Mouse (Mus musculus) hindbrain, embryonic 16.5 days (tissue): Measurements from ENCODE around the gene Rtp3. TPM values are rescaled to one million over a fixed set of nuclear protein-coding genes. Genes with fewer than 3 reads are reported as not detected.

Experiments used
- ATAC-seq: fragments of 200-750 bp; cut with Nextera tagmentation; 2 replicates; pipeline ENCODE4 v1.8.0; 2017; ENCODE audit warnings: moderate TSS enrichment, moderate library complexity
- H3K27ac ChIP-seq: fragments of 300-500 bp; sonication (generic); 2 replicates; pipeline ENCODE4 v1.5.1; 2014; ENCODE audit warnings: low read depth, mild to moderate bottlenecking, control low read depth, low read length, moderate library complexity
- H3K27me3 ChIP-seq: fragments of 300-500 bp; sonication (generic); replicated peaks from 2 replicates; pipeline ENCODE4 v1.6.1; 2014; ENCODE audit warnings: low read length; ENCODE audit not compliant: control insufficient read depth, insufficient read depth
- H3K36me3 ChIP-seq: fragments of 300-500 bp; sonication (generic); 2 replicates; pipeline ENCODE4 v1.6.1; 2014; ENCODE audit warnings: mild to moderate bottlenecking, low read length, moderate library complexity, mixed read lengths; ENCODE audit not compliant: control insufficient read depth, insufficient read depth
- H3K4me1 ChIP-seq: fragments of 300-500 bp; sonication (generic); 2 replicates; pipeline ENCODE4 v1.6.1; 2014; ENCODE audit warnings: low read depth, low read length; ENCODE audit not compliant: control insufficient read depth, insufficient read depth
- H3K4me2 ChIP-seq: fragments of 300-500 bp; sonication (generic); 2 replicates; pipeline ENCODE4 v1.6.1; 2014; ENCODE audit warnings: mild to moderate bottlenecking, low read length, control low read depth, moderate library complexity
- H3K4me3 ChIP-seq: fragments of 300-500 bp; sonication (generic); 2 replicates; pipeline ENCODE4 v1.5.1; 2014; ENCODE audit warnings: mild to moderate bottlenecking, low read length, control low read depth, moderate library complexity
- H3K9ac ChIP-seq: fragments of 300-500 bp; sonication (generic); 2 replicates; pipeline ENCODE4 v1.6.1; 2014; ENCODE audit warnings: low read depth, mild to moderate bottlenecking, control low read depth, low read length, moderate library complexity
- H3K9me3 ChIP-seq: fragments of 300-500 bp; sonication (generic); 2 replicates; pipeline ENCODE4 v1.6.1; 2014; ENCODE audit warnings: mild to moderate bottlenecking, low read length, moderate library complexity; ENCODE audit not compliant: control insufficient read depth
- WGBS: fragments of 180-500 bp; shearing (Covaris S2); extraction: QIAGEN DNeasy Blood & Tissue Kit; methylation state at CpG from one replicate; pipeline ENCODE4 v1.1.7; 2014; 5-methylcytosine and 5-hydroxymethylcytosine counted together
- polyA plus RNA-seq: library from polyadenylated mRNA; unstranded; fragments of >200 nt; fragmentation: Nextera tagmentation; extraction: Ambion mirVana; gene quantifications from 2 replicates; pipeline ENCODE4 v1.2.1, GENCODE M21; 2015

Gene Rtp3
- polyA plus RNA-seq, 1 experiment from 2014 or later = not detected

DNA sequence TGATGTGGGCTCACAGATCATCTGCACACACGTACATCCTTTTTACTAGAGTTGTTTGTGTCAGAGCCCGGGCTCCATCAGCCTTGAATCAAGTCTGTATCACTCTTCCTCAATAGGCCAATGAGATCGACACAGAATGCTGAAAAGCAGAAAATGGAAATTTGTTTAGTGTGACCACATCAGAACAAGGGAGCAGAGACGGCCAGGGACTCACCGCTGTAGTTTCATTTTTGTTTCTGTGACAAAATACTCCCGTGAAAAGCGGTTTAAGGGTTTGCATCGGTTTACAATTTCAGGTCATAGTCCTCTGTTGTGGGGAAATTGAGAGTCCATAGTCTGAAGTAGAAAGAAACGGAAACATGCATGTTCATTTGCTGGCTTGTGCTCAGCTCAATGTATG lies 12.9 kb upstream of the Rtp3 start:
- Histone ChIP-seq H3K9me3 (no peaks in the 10 kb centered on the region), H3K27ac (no peak overlapping the region), H3K36me3 (no peaks in the 10 kb centered on the region), H3K27me3 (no peaks in the 10 kb centered on the region), H3K4me1 (no peaks in the 10 kb centered on the region), H3K4me2 (no peak overlapping the region), H3K9ac (no peak overlapping the region), H3K4me3 (no peak overlapping the region)
- ATAC-seq = no peak
- 89% methylated on average over 9 of the region's 9 CpGs for WGBS

DNA sequence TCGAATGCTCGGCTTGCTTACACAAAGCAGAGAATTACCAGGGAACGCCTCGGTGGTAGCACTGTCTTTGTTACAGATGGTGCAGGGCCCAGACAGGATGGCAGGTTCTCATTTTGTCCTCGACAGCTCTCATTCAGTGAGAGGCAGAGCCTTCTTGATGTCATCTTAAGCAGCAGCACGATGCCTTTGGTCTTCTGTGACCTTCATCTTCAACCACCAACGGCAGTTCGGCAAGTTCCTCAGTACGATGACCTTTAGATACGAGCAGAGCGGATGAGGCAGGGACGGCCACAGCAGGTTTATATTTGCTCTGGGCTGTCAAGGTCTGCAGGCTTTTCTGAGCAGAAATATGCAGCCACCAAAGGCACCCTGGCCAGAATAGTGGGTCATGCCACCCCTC lies 11.2 kb upstream of the Rtp3 start:
- Histone ChIP-seq H3K9me3 (no peaks in the 10 kb centered on the region), H3K27ac (no peak overlapping the region)
- WGBS = 70% methylated on average over 12 of the region's 12 CpGs

DNA sequence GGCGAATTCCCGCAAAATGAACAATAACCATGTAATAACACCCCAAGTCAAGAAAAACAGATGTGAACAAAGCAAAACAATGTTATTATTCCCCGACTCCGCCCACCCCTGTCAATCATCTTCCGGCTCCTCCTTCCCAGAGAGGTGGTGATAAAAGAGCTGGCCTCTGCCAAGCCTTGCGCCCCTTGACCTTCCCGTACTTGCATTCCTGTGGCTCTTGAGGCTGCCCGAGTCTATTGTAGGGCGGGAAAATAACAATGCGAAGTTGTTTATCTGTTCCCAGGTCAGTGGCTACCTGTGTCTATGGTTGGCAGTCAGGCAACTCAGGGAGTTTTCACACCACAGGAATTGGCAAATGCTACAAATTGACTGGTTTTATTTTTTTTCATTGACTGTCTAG lies 9.5 kb upstream of the Rtp3 start:
- Histone ChIP-seq H3K36me3 (no peaks in the 10 kb centered on the region), H3K9ac (no peak overlapping the region), H3K4me3 (no peak overlapping the region), H3K27me3 (no peaks in the 10 kb centered on the region), H3K27ac (no peak overlapping the region), H3K4me2 (no peak overlapping the region), H3K4me1 (no peaks in the 10 kb centered on the region), H3K9me3 (no peaks in the 10 kb centered on the region)
- 76% methylated on average over 10 of the region's 10 CpGs for WGBS
- no peak for ATAC-seq

More for the DNA sequence above, 11.2 kb upstream of the Rtp3 start:
- Histone ChIP-seq H3K4me1 (no peaks in the 10 kb centered on the region), H3K4me3 (no peak overlapping the region), H3K4me2 (no peak overlapping the region), H3K36me3 (no peaks in the 10 kb centered on the region), H3K27me3 (no peaks in the 10 kb centered on the region), H3K9ac (no peak overlapping the region)
- no peak for ATAC-seq

DNA sequence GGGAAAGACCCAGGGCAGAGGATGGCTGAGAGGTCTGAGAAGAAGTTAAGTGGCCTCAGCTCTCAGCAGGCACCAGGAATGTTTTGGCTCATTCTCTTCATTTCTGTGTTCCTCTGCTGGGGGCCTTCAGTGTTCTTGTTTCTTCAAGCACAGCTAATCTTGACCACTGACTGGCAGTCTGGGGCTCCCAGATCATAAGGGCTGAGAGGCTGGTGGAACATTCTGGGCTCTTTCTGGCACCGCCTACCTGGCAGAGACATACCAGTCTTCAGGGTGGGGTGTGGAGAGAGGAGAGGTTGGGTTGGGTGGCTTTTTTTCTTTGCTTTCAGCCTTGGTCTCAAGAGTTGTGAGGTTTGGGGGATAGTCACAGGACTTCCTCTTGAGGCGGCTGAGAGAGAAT lies 8.7 kb upstream of the Rtp3 start:
- no peaks in the 10 kb centered on the region for H3K9me3 ChIP-seq

DNA sequence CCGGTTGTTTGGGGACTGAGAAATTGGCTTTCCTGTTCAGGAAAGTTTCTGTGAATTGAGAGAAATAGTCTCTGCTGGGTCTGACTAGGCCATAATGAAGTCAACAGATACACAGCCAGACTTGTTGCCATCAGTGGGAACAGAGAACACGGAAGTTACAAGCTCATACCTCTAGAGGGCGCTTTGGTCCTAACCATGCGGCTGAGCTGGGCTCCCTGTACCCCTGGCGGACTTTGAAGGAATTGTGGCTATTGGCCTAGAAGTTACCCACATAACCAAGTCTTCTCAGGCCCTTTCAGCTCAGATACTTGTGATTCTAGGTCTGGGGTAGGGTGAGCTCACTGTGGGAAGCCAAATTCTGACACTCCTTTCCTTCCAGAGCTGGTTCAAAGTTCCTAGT lies 6.9 kb upstream of the Rtp3 start:
- H3K4me3 ChIP-seq = no peak overlapping the region
- H3K27ac ChIP-seq = no peak overlapping the region
- 5% methylated on average over 5 of the region's 5 CpGs for WGBS
- H3K9ac ChIP-seq = no peak overlapping the region
- H3K4me2 ChIP-seq = no peak overlapping the region
- no peaks in the 10 kb centered on the region for H3K27me3 ChIP-seq
- no peak for ATAC-seq
- H3K36me3 ChIP-seq = no peaks in the 10 kb centered on the region
- no peaks in the 10 kb centered on the region for H3K4me1 ChIP-seq
- H3K9me3 ChIP-seq = no peaks in the 10 kb centered on the region

More for the DNA sequence above, 8.7 kb upstream of the Rtp3 start:
- H3K27ac ChIP-seq = no peak overlapping the region
- WGBS = 90% methylated on average over 2 of the region's 2 CpGs
- no peak overlapping the region for H3K4me3 ChIP-seq
- no peaks in the 10 kb centered on the region for H3K27me3 ChIP-seq
- H3K4me1 ChIP-seq = no peaks in the 10 kb centered on the region
- no peak overlapping the region for H3K9ac ChIP-seq
- no peaks in the 10 kb centered on the region for H3K36me3 ChIP-seq
- no peak for ATAC-seq
- H3K4me2 ChIP-seq = no peak overlapping the region

DNA sequence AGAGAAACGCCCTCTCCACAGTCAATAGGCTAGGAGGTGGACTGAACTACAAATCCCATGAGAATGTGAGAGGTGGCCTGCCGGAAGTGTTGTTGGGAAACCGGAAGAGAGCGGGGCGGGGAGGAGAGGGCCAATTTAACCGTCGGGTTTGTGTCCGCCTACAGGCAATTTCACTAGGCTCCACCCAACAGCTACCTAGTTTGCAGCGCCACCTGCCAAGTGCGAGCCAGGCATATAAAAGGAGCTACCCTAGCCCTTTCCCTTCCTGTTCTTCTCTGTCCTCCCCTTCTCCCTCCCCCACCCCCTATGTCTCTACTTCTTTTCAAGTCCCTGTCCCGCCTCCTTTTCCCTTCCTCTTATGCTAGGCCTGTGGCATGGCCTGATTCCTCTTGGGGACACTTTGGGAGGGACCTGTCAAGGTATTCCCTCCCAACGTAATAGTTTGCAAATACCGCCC lies 4.4 kb upstream of the Rtp3 start:
- Histone ChIP-seq H3K4me2 (peak overlapping the region; percentile 59), H3K27ac (peak overlapping the region; percentile 45; the same call in 1 of the 2 replicates), H3K9ac (peak overlapping the region; percentile 58), H3K36me3 (no peaks in the 10 kb centered on the region), H3K27me3 (no peaks in the 10 kb centered on the region), H3K9me3 (no peaks in the 10 kb centered on the region), H3K4me3 (peak overlapping the region; percentile 45), H3K4me1 (no peaks in the 10 kb centered on the region)
- peak; percentile 91 for ATAC-seq
- 9% methylated on average over 13 of the region's 13 CpGs for WGBS

DNA sequence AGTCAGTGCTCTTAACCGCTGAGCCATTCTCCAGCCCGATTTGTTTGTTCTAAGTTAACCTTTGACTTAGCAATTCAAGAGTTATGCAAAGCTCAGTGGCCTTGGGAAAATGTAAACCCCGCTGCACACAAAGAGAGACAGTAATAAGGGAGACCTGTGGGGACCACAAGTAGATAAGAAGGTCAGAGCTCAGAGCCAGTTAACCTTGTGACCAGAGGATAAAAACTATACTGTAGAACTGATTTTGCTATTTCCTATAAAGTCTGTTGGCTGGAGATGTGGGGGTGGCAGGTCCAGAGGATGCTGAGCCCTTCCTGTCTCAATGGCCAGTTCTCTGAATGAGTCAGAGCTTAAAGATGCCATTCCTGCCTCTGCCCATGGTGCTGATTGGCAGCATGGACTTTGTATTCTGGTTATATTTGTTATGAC lies 2.9 kb upstream of the Rtp3 start:
- 45% methylated on average over 3 of the region's 3 CpGs for WGBS

DNA sequence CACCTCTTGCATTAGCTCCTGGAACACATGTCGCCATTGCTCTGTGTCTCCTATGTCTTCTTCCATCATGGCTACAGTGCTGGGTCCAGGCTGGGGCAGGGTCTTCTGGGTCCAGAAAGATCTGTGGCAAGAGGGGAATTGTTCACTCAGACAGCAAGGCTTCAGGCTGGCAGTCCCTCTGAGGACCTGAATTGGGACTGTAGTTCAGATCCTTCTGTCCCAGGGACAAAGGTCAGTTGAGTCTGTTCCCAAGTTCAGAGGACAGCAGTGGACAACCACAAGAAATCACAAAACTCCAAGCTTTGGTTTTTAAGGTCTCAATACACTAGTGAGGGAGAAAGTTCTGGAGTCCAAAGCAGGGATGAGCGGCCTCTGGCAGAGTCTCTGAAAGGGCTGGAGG lies 840 bp downstream of the Rtp3 start:
- no peak overlapping the region for H3K4me3 ChIP-seq
- H3K4me1 ChIP-seq = no peaks in the 10 kb centered on the region
- no peaks in the 10 kb centered on the region for H3K36me3 ChIP-seq
- H3K9me3 ChIP-seq = no peaks in the 10 kb centered on the region
- 93% methylated on average over 2 of the region's 2 CpGs for WGBS
- no peak overlapping the region for H3K9ac ChIP-seq
- no peak overlapping the region for H3K4me2 ChIP-seq
- H3K27me3 ChIP-seq = no peaks in the 10 kb centered on the region
- no peak overlapping the region for H3K27ac ChIP-seq
- no peak for ATAC-seq

More for the DNA sequence above, 2.9 kb upstream of the Rtp3 start:
- no peak for ATAC-seq
- Histone ChIP-seq H3K4me3 (no peak overlapping the region), H3K9me3 (no peaks in the 10 kb centered on the region), H3K4me1 (no peaks in the 10 kb centered on the region), H3K36me3 (no peaks in the 10 kb centered on the region), H3K27me3 (no peaks in the 10 kb centered on the region), H3K9ac (no peak overlapping the region), H3K27ac (no peak overlapping the region), H3K4me2 (no peak overlapping the region)

DNA sequence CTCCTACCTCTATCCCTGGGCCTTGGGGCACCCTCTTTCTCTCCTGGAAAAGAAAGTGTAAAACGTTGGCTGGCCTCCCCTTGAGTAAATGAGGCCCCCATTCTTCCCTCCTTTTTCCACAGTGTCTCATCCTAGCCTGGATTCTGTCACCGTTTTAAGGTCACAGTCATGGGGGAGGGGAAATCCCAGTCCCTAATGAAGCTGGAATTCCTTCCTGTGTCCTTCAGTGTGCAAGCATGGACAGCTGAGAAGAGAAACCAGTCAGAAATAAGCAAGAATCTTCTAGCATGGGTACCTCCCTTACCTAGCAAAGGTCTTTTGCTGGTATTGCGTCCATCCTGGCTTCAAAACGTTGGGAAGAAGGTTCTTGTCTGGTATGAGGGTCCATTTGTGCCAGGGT lies 1.2 kb downstream of the Rtp3 start:
- Histone ChIP-seq H3K27me3 (no peaks in the 10 kb centered on the region), H3K4me1 (no peaks in the 10 kb centered on the region), H3K4me3 (no peak overlapping the region), H3K4me2 (no peak overlapping the region), H3K27ac (no peak overlapping the region), H3K9ac (no peak overlapping the region), H3K9me3 (no peaks in the 10 kb centered on the region), H3K36me3 (no peaks in the 10 kb centered on the region)
- no peak for ATAC-seq
- WGBS = 67% methylated on average over 4 of the region's 4 CpGs

DNA sequence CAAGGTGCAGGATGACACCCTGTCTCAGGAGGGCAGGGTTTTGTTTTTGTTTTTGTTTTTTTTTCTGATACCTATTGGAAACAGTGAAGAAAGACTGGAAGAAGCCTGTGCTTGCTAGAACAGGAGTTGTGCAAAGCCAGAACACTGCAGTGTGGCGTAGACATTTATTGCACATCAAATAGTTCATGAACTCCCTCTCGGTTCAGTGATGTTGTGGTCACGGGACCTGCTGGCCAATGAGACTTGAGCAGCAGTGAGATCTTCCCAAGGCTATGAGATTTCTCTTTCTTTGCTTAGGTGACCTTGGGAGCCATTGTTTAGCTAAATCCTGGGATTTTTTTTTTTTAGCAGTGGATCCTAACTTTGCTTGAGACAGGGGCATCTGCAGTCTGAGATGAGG lies 2.3 kb downstream of the Rtp3 start:
- no peak overlapping the region for H3K4me2 ChIP-seq
- no peak overlapping the region for H3K9ac ChIP-seq
- no peak overlapping the region for H3K4me3 ChIP-seq
- WGBS = 78% methylated on average over 3 of the region's 3 CpGs
- H3K27ac ChIP-seq = no peak overlapping the region
- H3K9me3 ChIP-seq = no peaks in the 10 kb centered on the region
- no peaks in the 10 kb centered on the region for H3K36me3 ChIP-seq
- H3K4me1 ChIP-seq = no peaks in the 10 kb centered on the region
- ATAC-seq = no peak
- no peaks in the 10 kb centered on the region for H3K27me3 ChIP-seq
